Mouse (Mus musculus) thymus, postnatal 25 days (tissue): Measurements from ENCODE around the gene Pnkd.
"Not testable (repeated sequence)": the region's sequence is repeated elsewhere in the genome, so short reads cannot be mapped to it uniquely, and the experiment has no call there.

Experiments used
- DNase-seq: peaks from one replicate; pipeline ENCODE4 v3.0.0; 2022

Pnkd gene

DNA sequence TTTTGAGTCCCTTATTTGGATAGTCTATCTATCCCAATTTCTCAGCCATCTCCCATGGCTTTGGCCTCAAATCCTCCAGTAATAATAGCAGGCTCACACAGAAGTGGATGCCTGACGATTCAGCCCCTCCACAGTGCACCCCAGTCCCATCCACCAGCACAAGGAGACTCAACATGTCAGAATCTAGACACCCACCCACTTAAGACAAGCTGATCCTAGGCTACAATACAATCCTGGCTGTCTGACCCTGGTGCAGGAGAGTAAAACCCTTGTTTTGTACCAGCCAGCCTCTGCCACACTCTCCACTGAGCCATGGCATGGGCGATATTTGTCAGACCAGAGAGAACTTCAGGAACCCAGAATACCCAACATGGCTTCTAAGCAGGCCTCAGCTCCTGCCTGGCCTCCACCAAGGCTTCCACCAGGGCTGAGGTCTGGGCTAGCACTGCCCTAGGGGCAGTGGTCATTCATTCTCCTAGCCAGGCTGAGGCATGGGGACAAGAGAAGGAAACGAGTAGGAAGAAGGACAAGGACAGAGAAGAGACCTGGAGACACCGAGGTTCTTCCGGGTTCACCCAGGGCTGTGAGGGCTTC lies 13.5 kb downstream of the Pnkd start:
- DNase-seq: no peak

DNA sequence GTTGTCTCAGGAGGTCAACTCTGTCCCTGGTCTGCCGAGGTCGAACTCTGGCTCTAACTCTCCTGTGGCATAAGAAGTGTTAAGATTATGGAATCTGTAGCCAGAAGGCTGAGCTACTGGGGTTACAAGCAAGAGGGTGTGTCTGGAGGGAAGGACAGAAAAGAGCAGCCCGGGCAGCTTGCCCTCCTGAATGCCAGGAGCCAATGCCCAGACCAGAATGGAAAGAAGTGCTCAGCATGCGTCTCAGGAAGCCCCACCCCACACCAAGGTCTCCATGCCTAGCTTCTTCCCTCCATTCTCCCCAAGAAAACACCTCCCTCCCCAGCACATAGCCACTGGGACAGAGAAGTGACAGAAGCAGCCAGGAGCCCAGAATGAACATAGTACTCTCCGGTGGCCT lies 14.3 kb downstream of the Pnkd start:
- no peak for DNase-seq

DNA sequence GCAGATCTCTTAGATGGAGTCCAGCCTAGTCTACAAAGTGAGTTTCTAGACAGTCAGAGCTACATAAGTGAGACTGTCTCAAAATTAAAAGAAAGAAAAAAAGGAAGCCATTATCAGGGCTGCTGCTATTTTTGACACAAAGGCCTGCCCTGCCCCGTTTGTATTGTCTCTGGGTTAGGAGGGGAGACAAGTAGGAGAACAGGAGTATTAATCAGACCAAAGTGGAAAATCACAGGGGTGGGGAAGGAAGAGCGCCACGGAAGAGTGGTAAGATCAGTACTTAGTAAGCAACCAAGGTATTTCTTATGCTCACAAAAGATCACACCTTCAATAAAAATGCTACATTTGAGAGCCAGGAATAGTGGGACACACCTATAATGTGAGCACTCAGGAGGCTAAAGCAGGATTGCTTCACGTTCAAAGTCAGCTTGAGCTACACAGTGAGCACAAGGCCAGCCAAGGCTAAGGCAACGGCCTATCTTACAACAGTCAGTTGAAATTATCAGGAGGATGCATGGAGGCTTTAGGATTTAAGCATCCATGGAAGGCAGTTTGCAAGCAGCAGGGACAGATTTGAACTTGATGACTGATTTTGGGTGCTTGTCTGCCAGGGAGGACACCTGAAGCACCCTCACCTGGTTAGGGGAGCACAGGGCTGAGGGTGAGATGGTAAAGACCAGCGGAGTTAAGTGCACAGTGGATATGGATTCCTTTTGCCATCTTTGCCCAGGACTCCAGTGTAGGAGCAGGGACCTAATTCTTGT lies 15.8 kb downstream of the Pnkd start:
- DNase-seq: no peak

DNA sequence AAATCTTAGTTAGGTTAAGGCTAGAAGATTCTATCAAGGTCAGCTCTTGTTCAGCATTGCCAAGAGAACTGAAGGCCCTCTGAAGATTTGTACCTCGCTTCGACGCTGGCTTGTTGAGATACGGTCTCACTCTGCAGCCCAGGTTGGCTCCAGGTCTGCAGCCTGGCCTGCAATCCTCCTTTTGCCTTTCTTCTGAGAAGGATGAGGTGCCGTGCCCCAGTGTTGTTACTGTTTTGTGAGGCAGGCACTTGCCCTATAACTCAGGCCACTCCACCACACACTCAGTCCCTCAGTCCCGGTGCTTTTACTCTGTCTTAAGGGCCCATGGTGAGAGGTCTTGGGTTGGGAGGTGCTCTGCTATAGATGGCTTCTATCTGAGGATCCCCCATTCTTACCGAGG lies 17.5 kb downstream of the Pnkd start:
- no peak for DNase-seq

DNA sequence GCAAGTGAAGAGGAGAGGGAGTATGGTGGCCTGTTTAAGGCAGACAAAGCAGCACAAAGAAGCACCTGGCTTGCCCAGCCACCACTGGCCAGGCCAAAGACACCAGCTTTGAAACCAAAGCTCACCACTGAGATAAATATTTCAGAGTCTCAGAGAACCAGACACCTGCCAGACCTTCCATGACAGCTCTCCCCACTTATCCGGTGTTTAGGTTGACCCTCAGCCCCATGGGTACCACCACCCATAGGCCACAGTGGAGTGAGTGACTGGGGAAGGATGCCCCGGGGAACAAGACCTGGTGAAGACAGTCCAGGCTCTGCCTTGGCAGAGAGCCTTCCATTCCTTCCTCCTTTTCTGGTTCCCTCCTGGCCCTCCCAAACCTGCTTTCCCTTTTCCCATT lies 18.1 kb downstream of the Pnkd start:
- no peak for DNase-seq

DNA sequence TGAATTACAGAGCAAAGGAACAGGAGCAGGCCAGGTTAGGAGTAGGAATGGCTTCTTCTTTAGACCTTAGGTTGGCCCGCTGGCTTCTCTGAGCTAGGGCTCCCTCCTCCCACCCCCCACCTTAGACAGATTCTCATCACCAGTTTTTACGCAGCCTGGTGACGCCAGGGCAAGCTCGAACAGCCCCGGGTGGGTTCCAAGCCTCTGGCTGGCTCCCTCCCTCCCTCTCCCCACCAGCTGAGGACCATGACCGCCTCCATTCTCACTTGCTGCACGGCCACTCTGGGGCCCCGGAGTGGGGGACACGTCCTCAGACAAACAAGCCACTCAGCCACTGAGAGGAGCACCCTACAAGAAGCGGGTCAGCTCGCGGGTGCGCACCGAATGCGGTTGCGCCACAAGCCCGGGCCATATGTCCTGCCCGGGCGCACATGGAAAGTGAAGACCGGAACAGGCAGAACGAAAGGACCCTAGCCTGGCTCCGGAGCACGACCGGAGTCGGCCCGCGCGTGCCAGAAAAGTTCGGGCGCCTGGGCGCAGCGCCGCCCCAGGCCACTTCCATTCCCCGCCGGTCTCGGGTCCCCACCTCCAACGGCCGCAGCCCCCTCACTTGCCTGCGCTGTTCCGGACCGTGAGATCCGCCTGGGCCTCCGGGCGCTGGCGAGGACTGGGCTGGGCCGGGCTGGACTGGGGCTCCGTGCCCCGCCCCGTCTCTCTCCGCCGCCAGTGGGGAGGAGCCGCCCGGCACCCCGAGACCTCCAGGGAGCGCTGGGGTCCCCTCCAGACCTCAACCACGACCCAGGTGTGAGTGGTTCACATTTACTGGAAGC lies 19.0 kb downstream of the Pnkd start:
- DNase-seq: peak; percentile 41

GRCm38 (mm10) chr1:74304339-74304790 lies 19.6 kb downstream of the Pnkd start:
- DNase-seq: no peak

- no peak for DNase-seq
Measured at GRCm38 (mm10) chr1:74304946-74305345, 20.2 kb downstream of the Pnkd start.

GRCm38 (mm10) chr1:74305522-74305921 lies 20.8 kb downstream of the Pnkd start, which contains the start of gene Tmbim1:
Gene Tmbim1, minus strand, starts transcription at chr1:74305622.
- no peak for DNase-seq

- DNase-seq: no peak
Measured at GRCm38 (mm10) chr1:74307146-74307545, 22.4 kb downstream of the Pnkd start.

DNA sequence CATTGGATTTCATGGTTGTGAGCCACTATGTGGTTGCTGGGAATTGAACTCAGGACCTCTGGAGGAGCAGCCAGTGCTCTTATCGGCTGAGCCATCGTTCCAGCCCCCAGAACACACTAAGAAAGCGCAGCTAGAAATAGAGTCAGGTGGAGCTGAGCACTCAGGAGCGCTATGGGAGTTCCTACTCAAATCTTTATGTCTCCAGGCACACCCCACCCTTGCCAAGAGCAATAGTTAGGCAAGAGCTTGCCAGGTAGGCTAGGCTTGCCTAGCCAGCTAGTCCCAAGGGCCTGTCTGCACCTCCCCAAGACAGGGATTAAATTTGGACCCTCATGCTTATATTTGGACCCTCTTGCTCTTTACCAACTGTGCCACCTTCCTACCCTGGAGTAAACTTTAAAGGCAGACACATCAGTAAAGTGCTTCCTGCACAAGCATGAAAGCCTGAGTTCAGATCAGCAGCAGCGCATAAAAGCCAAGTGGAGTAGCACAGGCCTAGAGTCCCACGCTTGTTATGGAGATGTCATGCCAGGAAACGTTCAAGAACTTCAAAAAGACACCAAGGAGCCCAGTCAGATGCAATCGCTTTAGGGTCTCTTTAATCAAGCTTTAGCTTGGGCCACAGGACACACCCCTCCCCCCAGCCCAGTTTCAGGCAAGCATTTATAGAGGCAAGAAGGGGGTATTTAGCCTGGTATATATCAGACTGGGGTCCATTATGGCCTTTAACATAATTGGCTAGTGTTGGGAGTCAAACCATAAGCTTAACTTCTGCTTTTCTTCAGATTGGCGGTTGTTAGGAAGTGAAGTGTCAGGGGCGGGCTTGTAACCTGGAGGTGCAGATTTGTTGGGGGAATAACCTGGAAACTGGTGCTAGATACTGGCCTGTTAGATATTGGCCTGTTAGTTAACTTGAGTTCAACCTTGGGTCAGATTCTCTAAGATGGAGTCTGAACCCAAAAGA lies 23.6 kb downstream of the Pnkd start:
- no peak for DNase-seq

GRCm38 (mm10) chr1:74309767-74310166 lies 25.0 kb downstream of the Pnkd start:
- no peak for DNase-seq

DNA sequence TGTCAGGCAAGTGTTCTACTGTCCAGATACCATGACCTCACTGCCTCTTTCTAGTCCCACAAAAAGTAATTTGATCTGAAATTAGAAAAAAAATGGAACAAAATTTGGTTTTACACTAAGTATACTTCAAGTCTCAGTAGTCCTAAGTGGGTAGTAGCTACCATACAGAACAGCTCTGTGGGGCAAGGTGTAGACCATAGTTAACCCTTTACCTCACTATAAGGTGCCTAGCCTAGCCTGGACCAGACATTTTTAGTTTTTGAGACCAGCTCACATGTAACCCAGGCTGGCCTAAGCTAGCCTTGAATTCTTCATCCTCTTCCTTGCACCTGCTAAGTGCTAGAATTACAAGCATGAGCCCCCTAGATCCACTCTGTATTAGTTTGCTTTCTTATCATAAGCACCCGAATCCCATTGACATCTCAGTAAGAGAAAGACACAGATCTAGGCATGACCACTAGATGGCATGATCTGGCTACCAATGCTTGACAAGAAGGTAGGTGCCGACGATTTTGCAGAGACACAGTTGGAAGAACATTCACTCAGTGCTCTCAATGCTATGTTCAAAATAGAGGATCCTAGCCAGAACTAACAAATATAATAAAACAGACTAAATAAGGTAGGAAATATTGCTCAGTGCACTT lies 28.4 kb downstream of the Pnkd start:
- peak; percentile 65 for DNase-seq

GRCm38 (mm10) chr1:74314796-74315195 lies 30.1 kb downstream of the Pnkd start:
- DNase-seq: no peak

DNA sequence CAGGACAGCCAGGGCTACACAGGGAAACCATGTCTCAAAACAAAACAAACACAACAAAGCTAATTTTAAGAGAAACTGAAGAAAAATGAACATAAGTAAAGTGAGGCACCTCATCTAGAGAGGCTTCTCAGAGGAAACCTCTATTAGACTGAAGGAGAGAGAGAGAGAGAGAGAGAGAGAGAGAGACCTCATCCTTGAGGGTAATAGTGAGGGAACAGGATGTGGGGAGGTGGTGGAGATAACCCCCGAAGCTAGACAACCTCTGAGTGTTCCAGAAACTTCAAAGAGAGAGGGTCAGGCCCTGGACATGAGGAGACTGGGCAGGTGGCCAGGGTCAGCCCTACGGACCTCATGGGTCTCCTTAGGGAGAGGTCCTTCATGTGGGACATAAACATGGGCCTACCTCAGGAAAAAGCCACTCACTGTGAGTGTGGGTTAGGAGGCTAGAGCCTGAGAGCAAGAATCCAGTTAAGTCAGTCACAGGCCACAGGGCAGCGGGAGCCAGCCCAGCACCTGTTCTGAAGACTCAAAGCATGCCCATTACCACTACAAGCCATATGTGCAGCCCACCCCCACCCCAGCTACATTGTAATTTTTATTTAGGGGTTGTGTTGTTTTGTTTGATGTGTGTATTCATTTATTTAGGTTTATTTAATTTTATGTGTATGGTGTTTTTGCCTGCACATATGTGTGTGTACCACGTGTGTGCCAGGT lies 31.5 kb downstream of the Pnkd start:
- DNase-seq: no peak

DNA sequence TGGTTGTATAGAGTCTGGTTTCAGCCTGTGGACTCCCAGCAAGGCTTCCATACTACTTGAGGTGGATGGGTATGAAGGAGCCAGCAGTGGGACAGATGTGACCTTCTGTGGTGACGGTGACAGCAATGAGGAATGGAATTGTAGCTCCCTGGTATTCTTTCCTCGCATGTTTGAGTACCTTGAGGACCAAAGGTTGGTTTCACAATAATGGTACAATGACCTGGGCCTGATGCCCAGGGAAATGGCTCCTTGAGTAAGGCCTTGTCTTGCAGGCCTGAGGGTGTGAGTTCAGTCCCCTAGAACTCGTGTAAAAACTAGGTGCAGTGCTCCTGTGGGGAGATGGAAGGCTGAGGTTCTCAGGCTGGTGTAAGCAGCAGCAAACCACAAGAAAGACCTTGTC lies 34.0 kb downstream of the Pnkd start:
- DNase-seq: no peak

- DNase-seq: no peak
Measured at GRCm38 (mm10) chr1:74321396-74321795, 36.7 kb downstream of the Pnkd start.

- not testable (repeated sequence) for DNase-seq
Measured at GRCm38 (mm10) chr1:74326916-74327315, 42.2 kb downstream of the Pnkd start.

DNA sequence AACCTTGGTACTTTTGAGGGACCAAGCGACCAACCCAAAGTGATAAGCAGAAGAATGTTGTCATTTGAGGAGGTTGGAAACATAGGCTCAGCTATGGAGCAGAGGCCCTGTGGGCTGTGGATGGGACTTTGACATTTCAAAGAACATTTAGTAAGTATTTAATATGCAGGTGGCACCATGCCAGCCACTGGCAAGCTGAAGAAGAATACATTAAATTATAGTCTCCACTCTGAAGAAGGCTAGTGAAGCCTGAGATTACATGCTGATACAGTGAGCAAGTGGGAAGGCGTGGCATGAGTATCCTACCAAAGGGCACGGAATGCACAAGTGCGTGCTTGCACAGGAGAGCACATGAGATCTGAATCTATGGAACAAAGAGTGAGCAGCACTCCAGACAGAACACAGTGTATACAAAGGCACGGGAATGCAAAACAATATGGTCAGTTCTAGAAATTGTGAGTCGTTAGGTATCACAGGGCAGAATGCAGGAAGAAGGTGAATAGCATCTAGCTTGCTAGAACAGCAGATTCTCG lies 45.2 kb downstream of the Pnkd start:
- no peak for DNase-seq

- DNase-seq: no peak
Measured at GRCm38 (mm10) chr1:74331046-74331681, 46.4 kb downstream of the Pnkd start.
